Mouse (Mus musculus) spleen, adult 12 weeks (tissue): ENCODE results near the gene Pxmp4.
A peak's percentile ranks its signal among the peaks of the same experiment; 100 is the strongest.

Experiments used
- DNase-seq: peaks from one replicate; pipeline ENCODE4 v3.0.0; 2022; ENCODE audit warnings: low spot score

The Pxmp4 gene

GRCm38 (mm10) chr2:154572996-154573395, 30.5 kb downstream of the Pxmp4 start:
- no peak for DNase-seq

GRCm38 (mm10) chr2:154571976-154572375, 31.5 kb downstream of the Pxmp4 start:
- DNase-seq, result no peak

- no peak for DNase-seq
Measured at GRCm38 (mm10) chr2:154571266-154571665, 32.2 kb downstream of the Pxmp4 start.

GRCm38 (mm10) chr2:154570666-154571065, 32.8 kb downstream of the Pxmp4 start:
- DNase-seq, result no peak

- DNase-seq, result peak; percentile 89
Measured at GRCm38 (mm10) chr2:154569836-154570286, 33.6 kb downstream of the Pxmp4 start, which contains the start of gene E2f1. TSS of gene E2f1 (minus strand) at chr2:154569892.

GRCm38 (mm10) chr2:154569071-154569748, 34.3 kb downstream of the Pxmp4 start:
- peak; percentile 74 for DNase-seq

- no peak for DNase-seq
Measured at GRCm38 (mm10) chr2:154568329-154569070, 35.0 kb downstream of the Pxmp4 start.

GRCm38 (mm10) chr2:154567766-154568165, 35.7 kb downstream of the Pxmp4 start:
- DNase-seq, result no peak

GRCm38 (mm10) chr2:154566641-154567040, 36.9 kb downstream of the Pxmp4 start:
- DNase-seq, result no peak

GRCm38 (mm10) chr2:154565562-154565961, 37.9 kb downstream of the Pxmp4 start:
- DNase-seq, result no peak

- DNase-seq, result no peak
Measured at GRCm38 (mm10) chr2:154563612-154564170, 39.8 kb downstream of the Pxmp4 start.

- DNase-seq, result peak; percentile 19
Measured at GRCm38 (mm10) chr2:154558264-154559039, 45.1 kb downstream of the Pxmp4 start, which contains the start of gene Necab3. TSS of gene Necab3 (minus strand) at chr2:154558890.

GRCm38 (mm10) chr2:154557184-154557832, 46.2 kb downstream of the Pxmp4 start:
- no peak for DNase-seq

- DNase-seq, result no peak
Measured at GRCm38 (mm10) chr2:154555235-154555634, 48.3 kb downstream of the Pxmp4 start.

- peak; percentile 30 for DNase-seq
Measured at GRCm38 (mm10) chr2:154552424-154552907, 51.0 kb downstream of the Pxmp4 start.

- DNase-seq, result no peak
Measured at GRCm38 (mm10) chr2:154551927-154552326, 51.6 kb downstream of the Pxmp4 start.

GRCm38 (mm10) chr2:154551476-154551875, 52.0 kb downstream of the Pxmp4 start, which contains the start of gene Actl10:
TSS of gene Actl10 (plus strand) at chr2:154551776.
- no peak for DNase-seq

- no peak for DNase-seq
Measured at GRCm38 (mm10) chr2:154550937-154551336, 52.6 kb downstream of the Pxmp4 start.

- DNase-seq, result no peak
Measured at GRCm38 (mm10) chr2:154549886-154550189, 53.7 kb downstream of the Pxmp4 start.

- DNase-seq, result peak; percentile 31
Measured at GRCm38 (mm10) chr2:154549127-154549885, 54.2 kb downstream of the Pxmp4 start.

- DNase-seq, result no peak
Measured at GRCm38 (mm10) chr2:154548688-154549087, 54.8 kb downstream of the Pxmp4 start.
